Mouse (Mus musculus): ENCODE data around the gene Krtap24-1.

Gene Krtap24-1

DNA sequence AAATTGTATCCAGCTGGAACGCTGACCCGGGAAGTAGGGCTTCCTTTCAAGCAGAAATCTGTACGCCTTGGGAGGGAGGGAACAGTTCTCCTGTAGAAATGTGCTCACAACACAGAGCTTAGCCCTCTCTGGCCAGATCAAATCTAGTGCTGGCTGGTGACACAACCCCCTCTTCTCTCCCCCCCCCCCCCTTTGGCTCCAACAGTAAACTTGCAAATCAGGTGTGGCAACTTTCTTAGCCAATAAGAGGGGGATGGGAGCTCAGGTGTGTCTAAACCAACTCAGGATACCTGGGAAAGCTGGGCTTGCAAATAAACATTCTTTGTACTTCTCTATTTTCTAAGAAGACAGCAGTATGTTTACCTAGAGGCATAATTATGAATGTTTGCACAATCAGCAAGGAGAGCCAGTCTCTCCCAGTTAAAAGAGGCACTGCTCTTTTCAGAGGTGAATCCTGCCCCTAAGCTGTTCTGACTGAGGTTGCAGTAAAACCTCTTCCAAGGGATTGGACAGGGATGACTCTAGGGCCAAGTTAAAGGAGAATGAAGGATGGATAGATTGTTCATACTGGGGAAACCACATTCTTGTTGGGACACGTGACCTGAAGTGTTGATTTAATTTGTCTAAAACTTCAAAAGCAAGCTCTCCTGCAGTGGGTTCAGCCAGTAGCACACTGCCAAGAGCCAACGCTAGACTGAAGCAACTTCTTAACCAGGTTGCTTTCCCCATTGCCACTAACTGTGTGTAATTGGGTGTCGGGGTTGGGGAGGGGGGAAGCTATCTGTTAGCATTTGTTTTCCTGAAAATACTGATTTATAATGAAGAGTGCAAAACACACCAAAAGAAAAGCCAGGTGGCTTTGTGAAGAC lies 48.8 kb downstream of the Krtap24-1 start, which contains the start of gene Cldn8:
Cldn8 (minus strand) TSS at position 139 of the 869 bp plus-strand sequence.
- no peak for DNase-seq

DNA sequence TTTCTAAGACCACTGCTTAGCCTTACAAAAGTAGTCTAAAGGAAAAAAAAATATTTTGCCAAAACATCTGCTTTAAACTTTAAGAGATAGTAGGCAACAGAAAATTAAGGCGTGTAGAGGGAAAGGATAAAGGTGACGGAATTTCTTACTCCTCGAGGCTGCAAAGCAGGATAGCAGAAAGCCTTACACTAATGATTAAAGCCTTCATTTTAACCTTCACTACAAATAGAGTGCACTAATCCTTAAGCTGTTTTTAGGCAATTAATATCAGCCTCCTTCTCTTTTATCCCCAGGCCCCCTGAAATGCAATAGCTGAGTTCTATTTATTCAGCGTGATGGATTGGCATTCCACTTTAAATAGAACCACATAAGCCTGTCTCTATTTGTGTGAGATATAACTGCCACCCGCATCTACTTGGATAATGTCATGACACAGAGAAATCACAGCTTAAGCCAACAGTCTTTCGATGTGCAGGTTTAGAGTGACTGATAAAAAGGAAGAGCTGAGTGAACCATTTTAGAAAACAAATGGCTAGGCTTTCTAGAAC lies 50.4 kb downstream of the Krtap24-1 start:
- DNase-seq: no peak

Measured in thymus, postnatal 4 days (tissue).